Mouse (Mus musculus): ENCODE data around the gene Cfc1.

Gene Cfc1

DNA sequence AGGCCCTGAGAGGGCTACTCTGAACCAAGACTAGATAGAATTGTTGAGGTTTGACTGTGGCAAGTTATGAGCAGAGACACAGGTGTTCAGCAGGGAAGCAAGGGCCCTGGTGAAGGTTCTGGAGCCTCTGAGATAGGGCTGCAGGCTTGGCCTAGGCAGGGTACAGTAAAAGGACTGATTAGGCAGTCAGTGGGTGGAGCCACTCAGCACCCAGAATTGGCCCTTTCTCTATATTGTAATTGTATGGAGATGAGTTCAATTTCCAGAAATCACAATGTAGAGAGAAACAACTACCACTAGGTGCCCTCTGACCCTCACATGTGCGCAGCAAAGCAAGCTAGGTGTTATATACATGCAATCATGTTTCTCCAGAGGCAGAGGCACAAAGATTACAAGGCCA is 18.2 kb downstream of the Cfc1 start:
- DNase-seq (ENCODE audit: low read depth), result no peak

GRCm38 (mm10) chr1:34554275-34554674 is 18.8 kb downstream of the Cfc1 start:
- no peak for DNase-seq (ENCODE audit: low read depth)

- no peak for DNase-seq (ENCODE audit: low read depth)
Measured at GRCm38 (mm10) chr1:34560843-34561242, 25.4 kb downstream of the Cfc1 start, which contains the start of gene Prss40. TSS of gene Prss40 (minus strand) at chr1:34560943.

DNA sequence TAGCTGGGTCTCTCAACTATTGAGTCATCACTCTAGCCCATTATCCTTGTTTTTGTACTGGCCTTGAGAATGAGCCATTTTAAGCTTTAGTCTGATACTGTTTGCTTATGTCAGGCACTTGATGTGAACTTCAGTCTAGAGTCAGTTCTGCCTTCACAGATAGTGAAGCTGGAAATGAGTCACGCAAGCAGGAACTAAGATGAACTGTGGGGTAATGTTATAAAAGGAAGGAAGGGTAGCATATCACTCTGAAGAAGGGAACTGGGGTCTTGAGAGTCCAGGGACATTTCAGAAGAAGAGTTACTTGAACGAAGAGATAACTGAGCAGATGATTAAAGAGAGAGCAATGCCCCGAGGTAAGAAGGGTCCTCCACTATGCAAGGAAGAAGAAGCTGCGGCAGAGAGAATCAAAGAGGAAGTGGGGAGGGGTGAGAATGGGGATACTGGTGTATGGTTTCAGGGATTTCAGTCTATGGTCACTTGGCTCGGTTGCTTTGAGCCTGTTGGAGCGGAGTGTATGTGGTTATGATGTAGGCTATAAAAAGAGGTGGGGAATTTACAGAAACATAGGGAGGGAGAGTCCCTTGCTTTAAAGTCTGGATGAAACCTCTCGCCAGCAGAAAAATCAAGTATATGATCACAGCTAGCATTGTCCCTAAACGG is 29.1 kb downstream of the Cfc1 start:
- no peak for DNase-seq (ENCODE audit: low read depth)

- no peak for DNase-seq (ENCODE audit: low read depth)
Measured at GRCm38 (mm10) chr1:34568120-34568519, 32.7 kb downstream of the Cfc1 start.

DNA sequence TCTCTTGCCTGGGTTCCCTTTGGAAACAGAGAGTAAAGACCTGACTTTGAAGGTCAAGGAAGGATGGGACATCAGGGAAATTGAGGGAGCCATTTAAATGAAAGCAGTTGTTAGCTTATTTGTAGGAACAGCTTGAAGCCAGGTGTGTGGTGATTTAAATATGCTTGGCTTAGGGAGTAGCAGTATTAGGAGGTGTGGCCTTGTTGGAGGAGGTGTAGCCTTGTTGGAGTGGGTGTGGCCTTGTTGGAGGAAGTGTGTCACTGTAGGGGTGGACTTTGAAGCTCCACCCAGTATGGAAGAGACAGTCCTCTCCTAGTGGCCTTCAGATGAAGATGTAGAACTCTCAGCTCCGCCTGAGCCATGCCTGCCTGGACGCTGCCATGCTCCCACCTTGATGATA is 34.4 kb downstream of the Cfc1 start:
- no peak for DNase-seq (ENCODE audit: low read depth)

GRCm38 (mm10) chr1:34571431-34571830 is 36.0 kb downstream of the Cfc1 start:
- no peak for DNase-seq (ENCODE audit: low read depth)

DNA sequence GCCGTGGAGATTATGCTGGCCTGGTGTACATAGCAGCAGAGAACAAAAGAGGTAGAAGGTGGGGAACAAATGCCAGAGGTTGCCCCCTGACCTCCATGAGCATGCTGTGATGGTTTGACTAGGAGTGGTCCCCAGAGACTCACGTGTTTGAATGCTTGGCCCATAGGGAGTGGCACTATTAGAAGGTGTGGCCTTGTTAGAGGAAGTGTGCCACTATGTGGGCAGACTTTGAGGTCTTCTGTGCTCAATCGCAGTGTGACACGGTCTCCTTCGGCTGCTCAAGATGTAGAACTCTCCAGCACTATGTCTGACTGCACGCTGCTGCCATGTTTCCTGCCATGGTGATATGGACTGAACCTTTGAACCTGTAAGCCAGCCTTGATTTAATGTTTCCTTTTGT is 37.8 kb downstream of the Cfc1 start:
- no peak for DNase-seq (ENCODE audit: low read depth)

DNA sequence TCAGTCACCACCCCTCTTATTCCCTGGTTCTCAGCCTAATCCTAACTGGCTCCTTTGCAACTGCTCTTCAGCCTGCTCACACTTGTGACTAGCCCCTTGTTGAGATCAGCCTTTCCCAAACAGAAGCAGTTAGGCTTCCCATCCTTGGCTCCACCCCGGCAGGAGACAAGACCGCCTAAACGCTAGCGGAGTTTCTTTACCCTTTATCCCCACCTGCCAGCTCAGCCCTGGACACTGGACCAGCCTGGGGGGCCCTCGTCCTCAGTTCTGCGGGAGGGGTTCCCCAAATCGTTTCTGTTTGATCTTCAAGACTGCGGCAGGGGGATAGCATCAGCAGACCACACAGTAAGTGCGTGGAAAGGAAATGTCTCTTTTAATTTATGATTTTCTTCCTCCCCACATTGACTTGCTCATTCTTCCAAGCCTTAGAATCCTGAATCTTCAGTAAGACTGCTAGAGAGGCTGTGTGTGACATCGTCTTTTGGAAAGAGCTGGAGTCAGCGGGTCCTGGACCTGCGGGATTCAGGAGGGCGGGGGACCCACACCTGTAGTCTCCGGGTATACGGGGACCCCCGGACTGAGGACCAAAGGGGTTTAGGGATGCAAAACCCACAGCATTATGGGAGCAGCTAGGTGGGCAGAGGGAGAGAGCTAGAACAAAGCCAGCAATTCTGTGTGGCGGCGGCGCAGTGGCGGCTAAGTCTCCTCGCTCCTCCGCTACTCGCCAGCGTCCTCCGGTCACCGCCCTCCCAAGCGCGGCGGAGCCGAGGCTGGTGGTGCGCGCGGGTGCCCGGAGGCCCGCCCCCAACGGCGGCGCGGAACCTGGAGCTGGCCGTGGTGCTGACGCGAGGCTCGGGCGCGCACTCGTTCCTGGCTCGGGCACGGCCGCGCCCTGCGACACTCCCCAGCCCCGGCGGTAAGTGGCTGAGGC is 43.7 kb downstream of the Cfc1 start, which contains the start of gene Amer3:
Gene Amer3 (plus strand): TSS at position 807 of the 931 bp plus-strand sequence.
- peak; percentile 62 for DNase-seq (ENCODE audit: low read depth)

GRCm38 (mm10) chr1:34579782-34580356 is 44.4 kb downstream of the Cfc1 start:
- DNase-seq (ENCODE audit: low read depth), result no peak

DNA sequence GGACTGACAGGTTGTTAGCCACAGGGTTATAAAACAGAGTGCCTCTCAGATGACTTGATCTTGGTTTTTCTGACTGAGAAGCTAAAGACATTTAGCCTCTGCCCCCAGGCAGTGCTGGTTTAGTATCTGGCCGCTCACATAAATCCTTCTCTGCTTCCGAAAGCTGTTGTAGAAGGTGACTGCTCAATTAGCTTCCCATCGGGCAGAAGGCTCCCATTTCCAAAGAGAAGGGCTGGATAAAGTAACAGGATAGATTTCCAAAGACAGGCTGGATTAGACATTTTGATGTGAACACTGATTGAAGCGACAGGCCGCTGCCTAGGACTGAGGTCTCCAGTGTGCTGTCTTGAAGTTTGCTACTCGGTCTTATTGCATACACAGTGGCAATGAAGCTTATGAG is 46.8 kb downstream of the Cfc1 start:
- no peak for DNase-seq (ENCODE audit: low read depth)

DNA sequence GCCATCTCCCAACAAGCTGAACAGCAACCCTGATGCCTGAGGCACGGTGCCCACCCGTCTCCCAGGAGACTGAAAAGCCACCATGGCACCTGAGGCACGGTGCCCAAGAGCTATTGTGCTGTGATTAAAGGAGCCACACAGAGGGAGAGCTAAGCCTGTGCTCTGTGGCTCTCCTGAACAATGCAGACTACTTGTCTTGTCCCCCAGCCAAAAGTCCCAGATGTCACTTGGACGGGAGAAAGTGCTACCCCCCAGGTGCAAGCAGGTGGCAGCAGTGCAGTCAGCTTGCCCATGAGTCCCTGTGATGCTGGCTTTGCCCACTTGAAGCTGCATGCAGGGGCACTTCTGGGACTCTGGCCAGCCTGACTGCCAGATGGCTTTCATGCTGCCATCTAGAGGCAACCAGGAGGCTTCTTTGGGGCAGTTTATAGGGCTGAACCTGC is 48.4 kb downstream of the Cfc1 start:
- DNase-seq (ENCODE audit: low read depth), result no peak

GRCm38 (mm10) chr1:34584736-34585135 is 49.3 kb downstream of the Cfc1 start:
- no peak for DNase-seq (ENCODE audit: low read depth)

- no peak for DNase-seq (ENCODE audit: low read depth)
Measured at GRCm38 (mm10) chr1:34587298-34588096, 52.0 kb downstream of the Cfc1 start.

Measured in c-Kit-positive CD71-negative TER-119-negative erythroid progenitor cells, embryonic 14.5 days (primary cell).